Mouse (Mus musculus) gastrocnemius, adult 8-10 months (tissue): ENCODE data around the gene Efemp1. TPM values are rescaled to one million over a fixed set of nuclear protein-coding genes. Genes with fewer than 3 reads are reported as not detected.

Source experiments
- DNase-seq, 2 experiments: peaks; one replicate each; pipeline ENCODE4 v3.0.0; 2022; ENCODE audit warnings: low spot score in 2 of 2
- total RNA-seq, 4 experiments: library from RNA; stranded (reverse); gene quantifications; 2 replicates each; pipeline ENCODE4 v1.2.4; 2022

The Efemp1 gene
- 10 to 100 TPM in 1 of 4 experiments, 1 to 10 TPM in 3; 5.9 to 10.7 (median 7.6) TPM for total RNA-seq

GRCm38 (mm10) chr11:28853102-28853800 lies at the start of gene Efemp1:
Gene Efemp1, plus strand, starts transcription at chr11:28853204.
- no peak for DNase-seq

- DNase-seq: no peak
Measured at GRCm38 (mm10) chr11:28808685-28809084, 44.3 kb upstream of the Efemp1 start.

- no peak for DNase-seq
Measured at GRCm38 (mm10) chr11:28811874-28812273, 41.1 kb upstream of the Efemp1 start.

GRCm38 (mm10) chr11:28812564-28812963 lies 40.4 kb upstream of the Efemp1 start:
- DNase-seq: no peak

GRCm38 (mm10) chr11:28817405-28817804 lies 35.6 kb upstream of the Efemp1 start:
- DNase-seq: no peak

GRCm38 (mm10) chr11:28826950-28827349 lies 26.1 kb upstream of the Efemp1 start:
- DNase-seq: no peak

- DNase-seq: no peak
Measured at GRCm38 (mm10) chr11:28833809-28834208, 19.2 kb upstream of the Efemp1 start.

- no peak for DNase-seq
Measured at GRCm38 (mm10) chr11:28835141-28835540, 17.9 kb upstream of the Efemp1 start.

GRCm38 (mm10) chr11:28849841-28850240 lies 3.2 kb upstream of the Efemp1 start:
- no peak for DNase-seq

- DNase-seq: no peak
Measured at GRCm38 (mm10) chr11:28851645-28852044, 1.4 kb upstream of the Efemp1 start.

- no peak for DNase-seq
Measured at GRCm38 (mm10) chr11:28852361-28852919, 564 bp upstream of the Efemp1 start.

- no peak for DNase-seq
Measured at GRCm38 (mm10) chr11:28859125-28859524, 6.1 kb downstream of the Efemp1 start.

- DNase-seq: no peak
Measured at GRCm38 (mm10) chr11:28869129-28869528, 16.1 kb downstream of the Efemp1 start.

- no peak for DNase-seq
Measured at GRCm38 (mm10) chr11:28881381-28881976, 28.5 kb downstream of the Efemp1 start.

- DNase-seq: no peak
Measured at GRCm38 (mm10) chr11:28883106-28883505, 30.1 kb downstream of the Efemp1 start.

GRCm38 (mm10) chr11:28889538-28889937 lies 36.5 kb downstream of the Efemp1 start:
- no peak for DNase-seq

GRCm38 (mm10) chr11:28891515-28891914 lies 38.5 kb downstream of the Efemp1 start:
- DNase-seq: no peak

- DNase-seq: no peak
Measured at GRCm38 (mm10) chr11:28899420-28899819, 46.4 kb downstream of the Efemp1 start.

- DNase-seq: no peak
Measured at GRCm38 (mm10) chr11:28904596-28904995, 51.6 kb downstream of the Efemp1 start.

GRCm38 (mm10) chr11:28906288-28906687 lies 53.3 kb downstream of the Efemp1 start:
- DNase-seq: no peak

- no peak for DNase-seq
Measured at GRCm38 (mm10) chr11:28908908-28909545, 56.0 kb downstream of the Efemp1 start.

- no peak for DNase-seq
Measured at GRCm38 (mm10) chr11:28912469-28913138, 59.6 kb downstream of the Efemp1 start.
